Mouse (Mus musculus): Measurements from ENCODE around the gene Gm4177. TPM values are rescaled to one million over a fixed set of nuclear protein-coding genes. Genes with fewer than 3 reads are reported as not detected.
"Not testable (repeated sequence)": the region's sequence is repeated elsewhere in the genome, so short reads cannot be mapped to it uniquely, and the experiment has no call there.

The Gm4177 gene
- polyA plus RNA-seq (2014; fragmentation: Nextera tagmentation; extraction: Ambion mirVana): not detected in 2 replicates

DNA sequence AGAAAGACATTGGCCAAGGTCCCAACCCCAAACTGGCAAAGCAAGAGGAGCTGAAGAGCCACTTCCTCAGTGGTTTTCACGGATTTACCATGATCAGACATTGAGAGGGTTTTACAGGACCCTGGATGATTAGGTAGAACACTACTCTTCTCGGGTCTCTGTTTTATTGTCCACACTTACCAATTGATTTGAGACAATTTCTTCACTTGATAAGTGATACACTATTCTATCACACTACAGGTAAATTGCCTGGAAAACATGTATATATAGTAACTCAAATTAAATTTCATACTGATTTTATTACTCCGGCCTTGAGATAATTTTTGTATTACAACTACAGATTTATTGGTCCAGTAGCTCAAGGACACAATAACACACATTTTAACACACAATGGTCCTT lies at the start of gene Gm4177:
TSS of gene Gm4177 (minus strand) at position 101 of the 400 bp plus-strand sequence.
- no CpG with 5 or more reads among the region's 3 CpGs for WGBS
- H3K4me2 ChIP-seq (ENCODE audit: low read length); H3K27ac ChIP-seq (replicated peaks in 1 of 2; ENCODE audit: control insufficient read depth in 1 of 2, insufficient read depth in 1 of 2, low read depth in 2 of 2, low read length in 2 of 2); ATAC-seq (ENCODE audit: insufficient number of reproducible peaks, insufficient read depth, low FRiP score, low read depth); H3K4me1 ChIP-seq (ENCODE audit: control insufficient read depth in 2 of 2, insufficient read depth in 2 of 2, low read length in 2 of 2); H3K36me3 ChIP-seq (ENCODE audit: control insufficient read depth, insufficient read depth, low read length); H3K9me3 ChIP-seq (ENCODE audit: control insufficient read depth, low read length); H3K27me3 ChIP-seq (ENCODE audit: control insufficient read depth, insufficient read depth, low read length); H3K9ac ChIP-seq (ENCODE audit: low read length); H3K4me3 ChIP-seq (ENCODE audit: control insufficient read depth in 1 of 2, insufficient read depth in 1 of 2, low read depth in 1 of 2, low read length in 2 of 2): not testable (repeated sequence)

DNA sequence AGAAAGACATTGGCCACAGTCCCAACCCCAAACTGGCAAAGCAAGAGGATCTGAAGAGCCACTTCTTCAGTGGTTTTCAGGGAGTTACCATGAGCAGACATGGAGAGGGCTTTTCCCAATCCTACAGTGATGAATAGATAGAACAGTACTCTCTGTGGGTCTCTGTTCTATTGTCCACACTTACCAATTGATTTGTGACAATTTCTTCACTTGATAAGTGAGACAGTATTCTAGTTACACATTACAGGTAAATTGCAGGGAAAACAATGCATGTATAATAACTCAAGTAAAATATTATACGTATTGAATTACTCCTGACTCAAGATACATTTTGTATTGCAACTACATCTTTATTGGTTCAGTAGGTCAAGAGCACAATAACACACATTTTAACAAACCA lies 47.6 kb upstream of the Gm4177 start, which contains the start of gene Gm5725:
TSS of gene Gm5725 (minus strand) at position 101 of the 400 bp plus-strand sequence.
- WGBS: no CpG with 5 or more reads among the region's 1 CpGs
- H3K9me3 ChIP-seq (ENCODE audit: control insufficient read depth, low read length); H3K4me3 ChIP-seq (ENCODE audit: control insufficient read depth in 1 of 2, insufficient read depth in 1 of 2, low read depth in 1 of 2, low read length in 2 of 2); H3K27ac ChIP-seq (replicated peaks in 1 of 2; ENCODE audit: control insufficient read depth in 1 of 2, insufficient read depth in 1 of 2, low read depth in 2 of 2, low read length in 2 of 2); H3K27me3 ChIP-seq (ENCODE audit: control insufficient read depth, insufficient read depth, low read length); ATAC-seq (ENCODE audit: insufficient number of reproducible peaks, insufficient read depth, low FRiP score, low read depth); H3K9ac ChIP-seq (ENCODE audit: low read length); H3K36me3 ChIP-seq (ENCODE audit: control insufficient read depth, insufficient read depth, low read length); H3K4me2 ChIP-seq (ENCODE audit: low read length); H3K4me1 ChIP-seq (ENCODE audit: control insufficient read depth in 2 of 2, insufficient read depth in 2 of 2, low read length in 2 of 2): not testable (repeated sequence)

DNA sequence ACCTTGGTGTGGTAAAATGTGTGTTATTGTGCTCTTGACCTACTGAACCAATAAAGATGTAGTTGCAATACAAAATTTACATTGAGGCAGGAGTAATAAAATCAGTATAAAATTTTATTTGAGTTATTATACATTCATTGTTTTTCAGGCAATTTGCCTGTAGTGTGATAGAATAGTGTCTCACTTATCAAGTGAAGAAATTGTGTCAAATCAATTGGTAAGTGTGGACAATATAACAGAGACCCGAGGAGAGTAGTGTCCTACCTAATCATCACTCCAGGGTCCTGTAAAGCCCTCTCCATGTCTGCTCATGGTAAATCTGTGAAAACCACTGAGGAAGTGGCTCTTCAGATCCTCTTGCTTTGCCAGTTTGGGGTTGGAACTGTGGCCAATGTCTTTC lies 35.5 kb upstream of the Gm4177 start, which contains the start of gene Vmn1r135:
TSS of gene Vmn1r135 (plus strand) at position 301 of the 400 bp plus-strand sequence.
- not testable (repeated sequence) for H3K4me3 ChIP-seq (ENCODE audit: control insufficient read depth in 1 of 2, insufficient read depth in 1 of 2, low read depth in 1 of 2, low read length in 2 of 2); H3K4me1 ChIP-seq (ENCODE audit: control insufficient read depth in 2 of 2, insufficient read depth in 2 of 2, low read length in 2 of 2); ATAC-seq (ENCODE audit: insufficient number of reproducible peaks, insufficient read depth, low FRiP score, low read depth); H3K4me2 ChIP-seq (ENCODE audit: low read length); H3K9me3 ChIP-seq (ENCODE audit: control insufficient read depth, low read length); H3K36me3 ChIP-seq (ENCODE audit: control insufficient read depth, insufficient read depth, low read length); H3K27ac ChIP-seq (replicated peaks in 1 of 2; ENCODE audit: control insufficient read depth in 1 of 2, insufficient read depth in 1 of 2, low read depth in 2 of 2, low read length in 2 of 2); H3K9ac ChIP-seq (ENCODE audit: low read length); H3K27me3 ChIP-seq (ENCODE audit: control insufficient read depth, insufficient read depth, low read length)
- no CpG with 5 or more reads among the region's 1 CpGs for WGBS

DNA sequence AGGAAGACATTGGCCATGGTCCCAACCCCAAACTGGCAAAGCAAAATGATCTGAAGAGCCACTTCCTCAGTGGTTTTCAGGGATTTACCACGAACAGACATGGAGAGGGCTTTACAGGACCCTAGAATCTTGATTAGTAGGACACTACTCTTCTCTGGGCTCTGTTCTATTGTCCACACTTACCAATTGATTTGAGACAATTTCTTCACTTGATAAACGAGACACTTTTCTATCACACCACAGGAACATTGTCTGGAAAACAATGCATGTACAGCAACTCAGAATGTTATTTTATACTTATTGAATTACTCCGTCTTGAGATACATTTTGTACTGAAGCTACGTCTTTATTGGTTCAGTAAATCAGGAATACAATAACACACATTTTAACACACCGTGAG lies 35.2 kb downstream of the Gm4177 start, which contains the start of gene Gm4175:
TSS of gene Gm4175 (minus strand) at position 101 of the 400 bp plus-strand sequence.
- not testable (repeated sequence) for H3K9ac ChIP-seq (ENCODE audit: low read length); H3K27ac ChIP-seq (replicated peaks in 1 of 2; ENCODE audit: control insufficient read depth in 1 of 2, insufficient read depth in 1 of 2, low read depth in 2 of 2, low read length in 2 of 2); H3K36me3 ChIP-seq (ENCODE audit: control insufficient read depth, insufficient read depth, low read length); H3K9me3 ChIP-seq (ENCODE audit: control insufficient read depth, low read length); ATAC-seq (ENCODE audit: insufficient number of reproducible peaks, insufficient read depth, low FRiP score, low read depth); H3K27me3 ChIP-seq (ENCODE audit: control insufficient read depth, insufficient read depth, low read length); H3K4me2 ChIP-seq (ENCODE audit: low read length); H3K4me3 ChIP-seq (ENCODE audit: control insufficient read depth in 1 of 2, insufficient read depth in 1 of 2, low read depth in 1 of 2, low read length in 2 of 2); H3K4me1 ChIP-seq (ENCODE audit: control insufficient read depth in 2 of 2, insufficient read depth in 2 of 2, low read length in 2 of 2)
- no CpG with 5 or more reads among the region's 5 CpGs for WGBS

Other genes starting within 250 kb of the Gm4177 start
- gene Vmn1r132, start 182.6 kb downstream of the Gm4177 start, polyA plus RNA-seq (2014; fragmentation: Nextera tagmentation; extraction: Ambion mirVana): not detected in 2 replicates
- gene Gm4175, start 35.3 kb downstream of the Gm4177 start, polyA plus RNA-seq (2014; fragmentation: Nextera tagmentation; extraction: Ambion mirVana): not detected in 2 replicates
- not detected in 2 replicates for gene Vmn1r135, start 35.6 kb upstream of the Gm4177 start, polyA plus RNA-seq (2014; fragmentation: Nextera tagmentation; extraction: Ambion mirVana)
- gene Gm5725, start 47.5 kb upstream of the Gm4177 start, polyA plus RNA-seq (2014; fragmentation: Nextera tagmentation; extraction: Ambion mirVana): not detected in 2 replicates
- gene Gm5891, start 124.6 kb upstream of the Gm4177 start, polyA plus RNA-seq (2014; fragmentation: Nextera tagmentation; extraction: Ambion mirVana): not detected in 2 replicates
- gene Vmn1r137, start 197.9 kb upstream of the Gm4177 start, polyA plus RNA-seq (2014; fragmentation: Nextera tagmentation; extraction: Ambion mirVana): not detected in 2 replicates
- gene Vmn1r138, start 232.2 kb upstream of the Gm4177 start, polyA plus RNA-seq (2014; fragmentation: Nextera tagmentation; extraction: Ambion mirVana): not detected in 2 replicates

Data from heart, embryonic 14.5 days (tissue).